Mouse (Mus musculus) forelimb bud, embryonic 11.5 days (tissue): ENCODE results near the gene Lrrfip2.

Experiments used
- DNase-seq: peaks from one replicate; pipeline ENCODE4 v3.0.0-alpha.2; 2012; ENCODE audit warnings: low read depth, low spot score

Gene Lrrfip2

GRCm38 (mm10) chr9:111161213-111161612, 43.8 kb downstream of the Lrrfip2 start:
- DNase-seq = no peak

- no peak for DNase-seq
These were observed 49.2 kb downstream of the Lrrfip2 start for GRCm38 (mm10) chr9:111166612-111167011.

GRCm38 (mm10) chr9:111170430-111170829, 53.0 kb downstream of the Lrrfip2 start:
- no peak for DNase-seq

- no peak for DNase-seq
These were observed 56.7 kb downstream of the Lrrfip2 start for GRCm38 (mm10) chr9:111174071-111174470.

GRCm38 (mm10) chr9:111178971-111179370, 61.6 kb downstream of the Lrrfip2 start:
- no peak for DNase-seq

GRCm38 (mm10) chr9:111182176-111182575, 64.8 kb downstream of the Lrrfip2 start:
- no peak for DNase-seq

- no peak for DNase-seq
These were observed 67.5 kb downstream of the Lrrfip2 start for GRCm38 (mm10) chr9:111184929-111185328.

- DNase-seq = no peak
These were observed 69.5 kb downstream of the Lrrfip2 start for GRCm38 (mm10) chr9:111186861-111187260.

- no peak for DNase-seq
These were observed 71.3 kb downstream of the Lrrfip2 start for GRCm38 (mm10) chr9:111188731-111189130.

- DNase-seq = no peak
These were observed 75.8 kb downstream of the Lrrfip2 start for GRCm38 (mm10) chr9:111193211-111193610.

- DNase-seq = no peak
These were observed 79.7 kb downstream of the Lrrfip2 start for GRCm38 (mm10) chr9:111197116-111197515.

- DNase-seq = no peak
These were observed 80.3 kb downstream of the Lrrfip2 start for GRCm38 (mm10) chr9:111197712-111198111.

GRCm38 (mm10) chr9:111198332-111198731, 80.9 kb downstream of the Lrrfip2 start:
- DNase-seq = no peak

- no peak for DNase-seq
These were observed 82.8 kb downstream of the Lrrfip2 start for GRCm38 (mm10) chr9:111200208-111200607.

- no peak for DNase-seq
These were observed 87.4 kb downstream of the Lrrfip2 start for GRCm38 (mm10) chr9:111204601-111205375.

GRCm38 (mm10) chr9:111207683-111208082, 90.3 kb downstream of the Lrrfip2 start:
- DNase-seq = no peak

GRCm38 (mm10) chr9:111208185-111208584, 90.8 kb downstream of the Lrrfip2 start:
- DNase-seq = no peak

GRCm38 (mm10) chr9:111209158-111209699, 91.8 kb downstream of the Lrrfip2 start:
- DNase-seq = no peak

- DNase-seq = no peak
These were observed 93.0 kb downstream of the Lrrfip2 start for GRCm38 (mm10) chr9:111210412-111210811.

- DNase-seq = no peak
These were observed 94.0 kb downstream of the Lrrfip2 start for GRCm38 (mm10) chr9:111211122-111212041.

GRCm38 (mm10) chr9:111213501-111213900, 96.1 kb downstream of the Lrrfip2 start:
- DNase-seq = no peak

- no peak for DNase-seq
These were observed 99.0 kb downstream of the Lrrfip2 start for GRCm38 (mm10) chr9:111216424-111216823.
